Mouse (Mus musculus) cerebellum, postnatal 36 days (tissue): ENCODE measurements around the gene Igsf1.

Source experiments
- DNase-seq, 2 experiments: peaks; one replicate each; pipeline ENCODE4 v3.0.0; 2021 to 2022; ENCODE audit warnings: mixed read lengths in 2 of 2

Igsf1 gene

GRCm38 (mm10) chrX:49797213-49798019 lies at the start of gene Igsf1:
TSS of gene Igsf1 (minus strand) at chrX:49797749.
- DNase-seq, result peak in 1 of 2 experiments; percentile 7

- no peak for DNase-seq
These were observed 26.7 kb downstream of the Igsf1 start for GRCm38 (mm10) chrX:49770828-49771227.

- no peak for DNase-seq
These were observed 52.4 kb downstream of the Igsf1 start for GRCm38 (mm10) chrX:49745192-49745591.

- no peak for DNase-seq
These were observed 62.6 kb downstream of the Igsf1 start, which contains the start of gene Olfr1321 for GRCm38 (mm10) chrX:49734959-49735358. TSS of gene Olfr1321 (minus strand) at chrX:49735059.
